Mouse (Mus musculus): ENCODE measurements around the gene Smad1.

- TF ChIP-seq CTCF (IDR thresholded peaks at IDR 0.05; ENCODE audit: low read depth) = no peak
- no peak for TF ChIP-seq EP300 (IDR thresholded peaks at IDR 0.05; ENCODE audit: low read depth)
Measured at GRCm38 (mm10) chr8:79351916-79352315, 47.4 kb downstream of the Smad1 start.
